Mouse (Mus musculus): ENCODE results near the gene Banp. TPM values are rescaled to one million over a fixed set of nuclear protein-coding genes. Genes with fewer than 3 reads are reported as not detected.

Gene Banp
- total and polyA plus RNA-seq, 3 experiments: 19.2 to 28.4 TPM; not detected in 1

GRCm38 (mm10) chr8:121954981-121955555 lies 5.5 kb downstream of the Banp start:
- no peak for TF ChIP-seq CHD2 (IDR thresholded peaks at IDR 0.05; ENCODE audit: low read length)
- TF ChIP-seq USF1 (IDR thresholded peaks at IDR 0.05; ENCODE audit: low read depth, low read length): no peak
- TF ChIP-seq ZMIZ1 (IDR thresholded peaks at IDR 0.05; ENCODE audit: low read depth, low read length): peak; percentile 31; the same call in 1 of the 2 replicates
- TF ChIP-seq SIN3A (IDR thresholded peaks at IDR 0.05; ENCODE audit: low read length): 0 out of 2 replicates have a peak, but pooled peaks have one; percentile 5
- Histone ChIP-seq H3K4me1 (ENCODE audit: control insufficient read depth in 1 of 2, insufficient read depth in 2 of 2, low read length in 2 of 2) (peaks cover 16 to 54% of the 10 kb centered on the region in 2 experiments), H3K9me3 (replicated peaks; ENCODE audit: insufficient read depth, low read length) (no peaks in the 10 kb centered on the region), H3K79me2 (ENCODE audit: control insufficient read depth, insufficient read depth, low read length, poor library complexity) (peaks cover 36% of the 10 kb centered on the region), H3K9ac (ENCODE audit: control insufficient read depth, low read depth, low read length, poor library complexity, severe bottlenecking) (peak overlapping the region; percentile 13; the same call in 1 of the 2 replicates), H3K27me3 (ENCODE audit: control insufficient read depth in 1 of 2, insufficient read depth in 2 of 2, low read length in 2 of 2) (no peaks in the 10 kb centered on the region), H3K27ac (ENCODE audit: control insufficient read depth, low read depth, low read length) (peak overlapping the region; percentile 94), H3K4me3 (ENCODE audit: control insufficient read depth in 1 of 2, insufficient read depth in 1 of 2, low read depth in 2 of 2, low read length in 2 of 2) (no peak overlapping the region), H3K36me3 (ENCODE audit: control insufficient read depth in 1 of 2, insufficient read depth in 2 of 2, low read length in 2 of 2) (peaks cover 0 to 67% of the 10 kb centered on the region in 2 experiments; a peak in 2 of 4 replicates)
- no peak for DNase-seq (ENCODE audit: low read depth, low spot score)

- Histone ChIP-seq H3K27ac (ENCODE audit: control insufficient read depth, low read depth, low read length) (peak overlapping the region; percentile 94), H3K4me1 (ENCODE audit: control insufficient read depth in 1 of 2, insufficient read depth in 2 of 2, low read length in 2 of 2) (peaks cover 16 to 54% of the 10 kb centered on the region in 2 experiments), H3K36me3 (ENCODE audit: control insufficient read depth in 1 of 2, insufficient read depth in 2 of 2, low read length in 2 of 2) (peaks cover 0 to 67% of the 10 kb centered on the region in 2 experiments; a peak in 2 of 4 replicates), H3K9me3 (replicated peaks; ENCODE audit: insufficient read depth, low read length) (no peaks in the 10 kb centered on the region), H3K27me3 (ENCODE audit: control insufficient read depth in 1 of 2, insufficient read depth in 2 of 2, low read length in 2 of 2) (no peaks in the 10 kb centered on the region), H3K79me2 (ENCODE audit: control insufficient read depth, insufficient read depth, low read length, poor library complexity) (peaks cover 32% of the 10 kb centered on the region), H3K9ac (ENCODE audit: control insufficient read depth, low read depth, low read length, poor library complexity, severe bottlenecking) (peak overlapping the region; percentile 2; the same call in 1 of the 2 replicates), H3K4me3 (ENCODE audit: control insufficient read depth in 1 of 2, insufficient read depth in 1 of 2, low read depth in 2 of 2, low read length in 2 of 2) (no peak overlapping the region; a peak in 1 of 4 replicates)
- DNase-seq (ENCODE audit: low read depth, low spot score): peak; percentile 96
- TF ChIP-seq SIN3A (IDR thresholded peaks at IDR 0.05; ENCODE audit: low read length) (peak; percentile 75; the same call in 1 of the 2 replicates), NELFE (IDR thresholded peaks at IDR 0.05; ENCODE audit: low read depth, low read length) (no peak; the same call in 1 of the 2 replicates), MYB (IDR thresholded peaks at IDR 0.05; ENCODE audit: low read depth, low read length) (peak; percentile 48; the same call in 1 of the 2 replicates), MAX (IDR thresholded peaks at IDR 0.05; ENCODE audit: low read length) (no peak), KAT2A (conservative IDR thresholded peaks at IDR 0.05; ENCODE audit: low read depth, low read length) (no peak), ZMIZ1 (IDR thresholded peaks at IDR 0.05; ENCODE audit: low read depth, low read length) (no peak), EP300 (IDR thresholded peaks at IDR 0.05; ENCODE audit: low read depth in 1 of 2, low read length in 2 of 2) (peak; percentile 98), HCFC1 (IDR thresholded peaks at IDR 0.05; ENCODE audit: low read depth, low read length) (no peak), NRF1 (IDR thresholded peaks at IDR 0.05; ENCODE audit: insufficient read depth, low read depth, low read length, poor library complexity, severe bottlenecking) (0 out of 2 replicates have a peak, but pooled peaks have one; percentile 6), GABPA (IDR thresholded peaks at IDR 0.05; ENCODE audit: low read depth, low read length) (no peak), RAD21 (IDR thresholded peaks at IDR 0.05; ENCODE audit: low read depth, low read length) (no peak), MEF2A (IDR thresholded peaks at IDR 0.05; ENCODE audit: extremely low read depth, insufficient replicate concordance, low read depth, low read length, poor library complexity, severe bottlenecking) (no peak), MAZ (IDR thresholded peaks at IDR 0.05; ENCODE audit: low read depth, low read length) (peak; percentile 43; the same call in 1 of the 2 replicates), SMC3 (IDR thresholded peaks at IDR 0.05; ENCODE audit: low read depth, low read length) (peak; percentile 6; the same call in 1 of the 2 replicates), USF2 (IDR thresholded peaks at IDR 0.05; ENCODE audit: borderline replicate concordance in 1 of 2, insufficient read depth in 1 of 2, low read depth in 1 of 2, low read length in 2 of 2) (no peak), POLR2AphosphoS2 (IDR thresholded peaks at IDR 0.05; ENCODE audit: low read length) (peak; percentile 94), ZKSCAN1 (IDR thresholded peaks at IDR 0.05; ENCODE audit: low read depth, low read length) (no peak), POLR2AphosphoS5 (IDR thresholded peaks at IDR 0.05; ENCODE audit: borderline replicate concordance, low read depth, low read length) (no peak), ETS1 (IDR thresholded peaks at IDR 0.05; ENCODE audit: low read depth, low read length) (peak; percentile 91), CHD1 (IDR thresholded peaks at IDR 0.05; ENCODE audit: low read depth, low read length) (no peak), CHD2 (IDR thresholded peaks at IDR 0.05; ENCODE audit: low read length) (peak; percentile 48), TBP (IDR thresholded peaks at IDR 0.05; ENCODE audit: low read depth, low read length) (peak; percentile 58; the same call in 1 of the 2 replicates), POLR2A (IDR thresholded peaks at IDR 0.05; ENCODE audit: control insufficient read depth in 1 of 2, insufficient read depth in 1 of 2, low read depth in 1 of 2, low read length in 2 of 2, poor library complexity in 1 of 2) (peak in 1 of 2 experiments; percentile 36; a peak in 2 of 4 replicates), CTCF (IDR thresholded peaks at IDR 0.05 in 2 of 3, conservative IDR thresholded peaks at IDR 0.05 in 1 of 3; ENCODE audit: control insufficient read depth in 1 of 3, insufficient read depth in 1 of 3, low read depth in 2 of 3, low read length in 3 of 3, poor library complexity in 1 of 3, severe bottlenecking in 1 of 3) (no peak), TAL1 (IDR thresholded peaks at IDR 0.05; ENCODE audit: low read length) (peak; percentile 97), ELF1 (IDR thresholded peaks at IDR 0.05; ENCODE audit: low read depth, low read length) (no peak; the same call in 1 of the 2 replicates), BHLHE40 (IDR thresholded peaks at IDR 0.05; ENCODE audit: borderline replicate concordance, low read depth, low read length) (no peak; the same call in 1 of the 2 replicates)
Observed at GRCm38 (mm10) chr8:121955825-121956500, 6.4 kb downstream of the Banp start.
